Mouse (Mus musculus): ENCODE measurements around the gene Sox18. TPM values are rescaled to one million over a fixed set of nuclear protein-coding genes. Genes with fewer than 3 reads are reported as not detected.

Sox18 gene
- polyA plus RNA-seq, 1 experiment from 2014 or later: 30.5 TPM

- H3K27me3 ChIP-seq (replicated peaks; ENCODE audit: control insufficient read depth, insufficient read depth, low read length): no peaks in the 10 kb centered on the region
- H3K4me3 ChIP-seq (ENCODE audit: low read depth, low read length): no peak overlapping the region
- H3K36me3 ChIP-seq (ENCODE audit: control insufficient read depth, insufficient read depth, low read length): peaks cover 63% of the 10 kb centered on the region
- no peaks in the 10 kb centered on the region for H3K9me3 ChIP-seq (ENCODE audit: control insufficient read depth, low read length)
- H3K4me2 ChIP-seq (ENCODE audit: low read length): no peak overlapping the region
- DNase-seq (ENCODE audit: low spot score): no peak
- ATAC-seq (replicated peaks; ENCODE audit: low FRiP score, low TSS enrichment, low read depth): no peak
- H3K4me1 ChIP-seq (replicated peaks; ENCODE audit: control insufficient read depth, insufficient read depth, low read length): no peaks in the 10 kb centered on the region
- no peak overlapping the region for H3K27ac ChIP-seq (ENCODE audit: low read depth)
- no peak overlapping the region for H3K9ac ChIP-seq (ENCODE audit: low read length)
These were observed 48.0 kb downstream of the Sox18 start for GRCm38 (mm10) chr2:181623401-181623800.

Other genes with a start within 250 kb of the Sox18 start
- 9.1 and 11.1 TPM in 2 replicates for gene Zbtb46, start 212.2 kb downstream of the Sox18 start, polyA plus RNA-seq (2014; fragmentation: Nextera tagmentation; extraction: Ambion mirVana)
- gene Abhd16b, start 178.4 kb downstream of the Sox18 start, polyA plus RNA-seq (2014; fragmentation: Nextera tagmentation; extraction: Ambion mirVana): 0.14 and 0.36 TPM in 2 replicates
- 152 and 172 TPM in 2 replicates for gene Tpd52l2, start 174.5 kb downstream of the Sox18 start, polyA plus RNA-seq (2014; fragmentation: Nextera tagmentation; extraction: Ambion mirVana)
- gene Dnajc5, start 151.2 kb downstream of the Sox18 start, polyA plus RNA-seq (2014; fragmentation: Nextera tagmentation; extraction: Ambion mirVana): 79.4 and 79.8 TPM in 2 replicates
- gene Uckl1, start 86.7 kb downstream of the Sox18 start, polyA plus RNA-seq (2014; fragmentation: Nextera tagmentation; extraction: Ambion mirVana): 62.8 and 65.1 TPM in 2 replicates
- 53.6 and 59.9 TPM in 2 replicates for gene Prpf6, start 79.8 kb downstream of the Sox18 start, polyA plus RNA-seq (2014; fragmentation: Nextera tagmentation; extraction: Ambion mirVana)
- gene Zfp512b, start 78.8 kb downstream of the Sox18 start, polyA plus RNA-seq (2014; fragmentation: Nextera tagmentation; extraction: Ambion mirVana): 35.0 TPM in 2 replicates
- 25.4 and 26.4 TPM in 2 replicates for gene Samd10, start 72.4 kb downstream of the Sox18 start, polyA plus RNA-seq (2014; fragmentation: Nextera tagmentation; extraction: Ambion mirVana)
- gene Gm29797, start 14.6 kb downstream of the Sox18 start, polyA plus RNA-seq (2014; fragmentation: Nextera tagmentation; extraction: Ambion mirVana): 1.2 and 2.5 TPM in 2 replicates
- gene Tcea2, start 8.7 kb upstream of the Sox18 start, polyA plus RNA-seq (2014; fragmentation: Nextera tagmentation; extraction: Ambion mirVana): 24.7 and 25.3 TPM in 2 replicates
- 64.2 and 68.9 TPM in 2 replicates for gene Rgs19, start 22.3 kb upstream of the Sox18 start, polyA plus RNA-seq (2014; fragmentation: Nextera tagmentation; extraction: Ambion mirVana)
- not detected in 2 replicates for gene Lkaaear1, start 26.8 kb upstream of the Sox18 start, polyA plus RNA-seq (2014; fragmentation: Nextera tagmentation; extraction: Ambion mirVana)
- gene Oprl1, start 43.4 kb upstream of the Sox18 start, polyA plus RNA-seq (2014; fragmentation: Nextera tagmentation; extraction: Ambion mirVana): 1.8 and 2.8 TPM in 2 replicates
- gene Myt1, start 91.7 kb upstream of the Sox18 start, polyA plus RNA-seq (2014; fragmentation: Nextera tagmentation; extraction: Ambion mirVana): 4.1 and 4.3 TPM in 2 replicates
- 29.7 and 31.9 TPM in 2 replicates for gene Pcmtd2, start 166.2 kb upstream of the Sox18 start, polyA plus RNA-seq (2014; fragmentation: Nextera tagmentation; extraction: Ambion mirVana)
- 84.2 and 88.2 TPM in 2 replicates for gene Polr3k, start 192.7 kb upstream of the Sox18 start, polyA plus RNA-seq (2014; fragmentation: Nextera tagmentation; extraction: Ambion mirVana)

Measured in intestine, embryonic 14.5 days (tissue).